Mouse (Mus musculus) frontal cortex, postnatal 10 days (tissue): ENCODE results near the gene Cfap61.

ENCODE experiments used
- DNase-seq, 2 experiments: peaks; one replicate each; pipeline ENCODE4 v3.0.0; 2022; ENCODE audit warnings: low spot score in 2 of 2, mixed read lengths in 1 of 2

The Cfap61 gene

DNA sequence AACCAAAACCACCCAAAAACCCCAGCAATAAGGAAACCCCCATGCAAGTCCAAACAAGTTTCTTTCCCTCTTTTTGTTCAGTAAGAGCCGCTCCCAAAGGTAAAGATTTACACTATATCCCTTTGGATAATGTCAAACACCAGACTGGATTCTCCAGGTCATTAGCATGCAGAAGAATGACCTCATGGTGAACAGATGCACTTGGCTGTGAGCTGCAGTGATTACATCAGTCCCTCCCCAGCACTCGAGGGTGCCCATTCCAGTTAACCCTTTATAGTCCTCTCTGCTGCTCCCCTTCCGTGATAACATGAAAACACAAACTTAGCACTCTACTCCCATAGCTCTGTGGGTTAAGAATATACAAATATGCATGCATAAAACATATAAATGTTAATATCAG lies 322.5 kb downstream of the Cfap61 start:
- no peak for DNase-seq

DNA sequence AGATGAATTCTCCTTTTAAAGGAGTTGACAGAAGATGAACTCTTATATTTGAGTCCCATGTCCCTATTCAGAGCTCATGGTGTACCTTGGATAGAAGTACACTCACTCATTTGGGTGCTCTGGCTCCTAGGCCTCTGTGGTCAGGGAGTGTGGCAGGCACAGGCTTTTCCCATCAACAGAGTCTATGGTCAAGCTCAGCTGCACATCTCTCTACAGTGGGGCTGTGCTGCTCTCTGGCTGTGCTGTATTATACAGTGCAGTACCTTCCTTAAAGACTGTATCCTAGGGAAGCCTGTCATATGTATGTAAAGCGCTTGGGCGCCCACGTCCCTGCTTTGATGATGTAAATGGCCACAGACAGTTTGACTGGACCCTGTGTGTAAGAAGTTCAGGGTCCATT lies 323.0 kb downstream of the Cfap61 start:
- no peak for DNase-seq

DNA sequence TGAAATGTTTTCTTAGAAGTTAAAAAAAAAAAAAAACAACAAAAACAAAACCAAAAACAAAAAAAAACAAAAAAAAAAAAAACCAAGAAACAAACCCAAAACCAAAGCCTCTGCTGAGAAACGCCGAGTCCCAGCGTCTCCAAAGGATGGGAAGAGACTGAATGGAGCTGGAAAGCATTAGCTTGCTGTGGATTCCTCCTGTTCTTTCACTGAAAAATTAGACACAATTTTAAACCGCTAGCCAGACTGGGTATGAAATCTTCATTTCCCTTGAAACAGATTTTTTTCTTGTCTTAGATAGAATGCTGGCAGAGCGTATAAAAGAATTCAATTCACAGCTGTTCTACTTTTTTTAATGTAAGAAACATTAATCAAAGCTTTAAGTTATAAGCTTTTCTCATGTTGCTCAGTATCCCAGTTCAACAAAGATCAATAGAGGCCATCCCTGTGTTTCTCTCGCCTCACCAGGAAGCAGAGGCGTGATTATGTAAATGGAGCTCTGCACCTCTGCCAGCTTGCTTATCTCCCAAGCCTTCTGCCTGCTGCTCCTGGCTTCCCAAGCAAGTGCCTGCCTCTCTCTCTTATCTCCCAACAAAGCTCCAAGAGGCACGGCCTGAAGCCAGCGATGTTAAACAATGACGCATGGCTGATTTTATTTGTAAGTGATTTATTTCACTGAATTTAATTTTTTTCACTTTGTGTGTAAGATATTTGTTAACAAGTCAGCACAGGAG lies 324.3 kb downstream of the Cfap61 start:
- no peak for DNase-seq

DNA sequence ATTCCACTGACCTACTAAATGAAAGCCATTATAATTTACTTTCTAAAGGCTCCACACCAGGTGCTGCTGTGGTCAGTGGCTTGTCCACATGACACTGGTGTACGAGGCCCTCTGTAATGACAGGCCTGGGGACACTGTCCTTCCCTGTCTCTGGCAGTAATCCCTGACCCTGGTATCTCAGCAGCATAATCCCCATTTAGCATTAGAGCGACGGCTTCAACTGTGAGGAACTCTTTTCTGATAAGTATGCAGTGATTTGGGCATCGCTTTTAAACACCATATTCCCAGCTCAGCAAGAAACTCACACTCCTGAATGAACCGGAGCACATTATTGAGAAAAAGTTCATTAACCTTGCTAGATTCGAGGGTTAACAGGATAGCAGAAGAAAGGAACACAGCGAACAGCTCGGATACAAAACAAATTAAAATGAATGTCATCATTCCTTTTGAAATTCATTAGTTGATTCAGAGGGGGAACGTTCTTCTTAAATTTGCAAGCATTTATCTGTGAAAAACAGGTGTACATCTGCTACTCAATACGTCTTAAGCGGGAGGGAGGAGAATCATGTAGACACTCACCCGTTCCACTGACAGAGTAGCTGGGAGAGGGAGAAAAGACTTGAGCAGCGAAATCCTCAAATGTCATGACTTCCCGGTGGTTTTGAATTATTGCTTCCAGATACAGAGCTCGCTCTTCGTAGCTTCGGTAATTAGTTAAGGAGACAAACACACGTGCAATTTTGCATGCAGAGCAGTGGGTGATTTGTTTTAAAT lies 325.4 kb downstream of the Cfap61 start:
- DNase-seq: no peak

DNA sequence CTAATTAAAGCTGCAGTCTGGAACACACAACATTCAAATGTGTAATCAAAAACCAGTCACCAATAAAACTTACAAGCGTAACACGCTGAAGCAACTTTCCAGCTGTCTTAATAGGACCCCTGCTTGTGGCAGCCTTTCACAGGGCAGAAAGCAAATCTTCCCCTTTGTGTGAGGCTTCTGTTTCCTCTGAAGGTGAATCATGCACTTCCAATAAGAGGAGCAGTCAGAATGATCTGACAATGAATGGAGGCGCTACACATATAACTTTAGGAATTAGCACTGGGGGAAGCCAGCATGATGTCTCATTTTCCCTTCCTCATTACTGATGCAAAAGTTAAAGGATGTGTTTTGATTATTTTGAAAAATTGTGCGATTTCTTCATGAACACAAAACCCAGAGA lies 326.6 kb downstream of the Cfap61 start:
- no peak for DNase-seq

DNA sequence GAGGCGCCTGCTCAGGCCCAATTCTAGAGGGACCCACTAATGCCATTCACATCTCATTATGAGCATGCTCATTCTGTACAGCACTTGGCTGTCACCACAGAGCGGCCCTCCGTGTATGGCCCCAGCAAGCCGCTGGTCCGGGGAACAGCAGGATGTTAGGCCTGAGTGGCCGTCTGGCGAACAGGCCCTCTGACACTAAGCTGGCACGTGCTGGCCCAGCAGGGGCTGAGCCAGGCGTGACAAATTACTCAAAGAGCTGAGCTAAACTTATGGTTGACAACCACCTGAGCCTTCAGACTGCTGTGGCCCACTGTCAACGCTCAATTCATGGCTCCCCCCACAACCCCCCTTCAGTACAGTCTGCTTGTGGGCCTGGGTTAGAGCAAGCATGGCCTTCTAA lies 327.6 kb downstream of the Cfap61 start:
- no peak for DNase-seq

DNA sequence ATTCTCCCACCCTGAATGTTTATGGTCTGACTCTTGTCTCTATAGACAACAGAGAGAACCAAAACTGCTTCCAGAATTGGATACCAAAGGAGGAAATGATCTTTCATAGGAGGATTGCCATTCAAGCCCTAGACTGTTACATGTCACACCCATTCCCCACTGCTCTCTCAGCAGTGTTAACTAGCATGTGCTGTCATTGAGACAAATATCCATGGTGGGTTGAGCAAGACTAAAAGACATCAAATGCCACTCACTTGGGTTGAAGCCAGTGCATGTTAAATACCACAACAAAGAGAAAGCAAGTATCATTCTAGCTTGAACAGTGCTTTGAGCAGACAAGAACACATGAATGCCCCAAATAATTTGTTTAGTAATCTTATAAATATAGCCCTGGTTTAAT lies 328.4 kb downstream of the Cfap61 start:
- no peak for DNase-seq
